Mouse (Mus musculus): ENCODE data around the gene Tle6. TPM values are rescaled to one million over a fixed set of nuclear protein-coding genes. Genes with fewer than 3 reads are reported as not detected.

Gene Tle6
- total RNA-seq, 2 experiments from 2014 or later, result 5.2 to 6.6 TPM

DNA sequence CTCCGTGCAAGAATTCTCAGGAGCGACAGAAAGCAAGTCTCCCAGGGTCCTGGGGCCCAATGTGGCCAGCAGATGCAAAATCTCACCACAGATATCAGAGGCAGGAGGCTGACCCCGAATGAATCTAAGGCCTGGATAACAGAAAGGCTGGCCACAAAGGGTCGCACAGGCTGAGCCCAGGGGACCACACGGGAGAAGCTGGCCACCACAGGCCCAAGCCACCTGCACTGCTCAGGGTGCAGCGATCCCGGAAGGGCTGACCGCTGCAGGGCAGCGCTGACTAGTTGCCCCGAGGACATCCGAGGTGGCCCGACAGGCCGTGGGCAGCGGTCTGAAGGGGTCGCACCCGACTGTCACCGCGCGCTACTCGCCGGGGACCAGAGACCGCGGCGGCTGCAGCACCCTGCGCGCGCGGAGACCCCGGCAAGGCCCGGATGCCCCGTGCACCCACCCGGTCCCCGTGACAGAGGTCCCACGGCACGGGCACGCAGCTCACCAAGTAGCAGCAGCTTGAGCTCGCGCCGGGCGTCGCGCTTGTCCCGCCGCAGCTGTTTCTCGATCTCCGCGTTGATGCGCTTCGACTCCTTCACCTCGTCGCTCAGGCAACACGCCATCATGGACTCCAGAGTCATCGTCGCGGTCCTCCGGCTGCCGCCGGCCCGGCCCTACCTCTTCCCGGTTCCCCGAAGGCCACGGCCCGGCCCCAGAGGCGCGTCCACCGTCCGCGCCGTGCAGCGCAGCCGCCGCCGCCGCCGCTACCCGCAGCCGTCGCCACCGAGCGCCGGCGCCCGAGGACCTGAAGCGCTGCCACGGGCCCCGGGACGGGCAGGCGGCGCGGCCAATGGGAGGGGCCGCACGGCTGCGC is 56.3 kb downstream of the Tle6 start:
- peak in 1 of 2 experiments; percentile 42 for DNase-seq (ENCODE audit: low spot score in 2 of 2)

DNA sequence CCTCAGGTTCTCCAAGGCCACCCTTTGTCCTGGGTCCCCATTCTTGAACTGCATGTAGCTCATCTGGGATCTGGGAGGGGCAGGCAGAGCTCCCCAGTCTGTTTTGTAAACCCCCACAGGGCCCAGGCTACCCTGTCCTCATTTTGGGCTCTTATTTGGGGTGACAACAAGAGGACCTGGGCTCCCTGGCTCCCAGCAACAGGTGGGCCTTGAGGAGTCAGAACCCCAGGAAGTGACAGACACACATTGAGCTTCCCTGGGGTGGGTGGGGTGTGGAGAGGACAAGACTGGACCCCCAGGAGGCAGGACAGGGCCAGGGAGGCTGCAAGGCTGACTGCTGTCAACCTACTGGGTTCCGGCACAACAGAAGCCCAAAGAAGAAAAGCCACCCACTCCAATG is 57.2 kb downstream of the Tle6 start:
- no peak for DNase-seq (ENCODE audit: low spot score in 2 of 2)

DNA sequence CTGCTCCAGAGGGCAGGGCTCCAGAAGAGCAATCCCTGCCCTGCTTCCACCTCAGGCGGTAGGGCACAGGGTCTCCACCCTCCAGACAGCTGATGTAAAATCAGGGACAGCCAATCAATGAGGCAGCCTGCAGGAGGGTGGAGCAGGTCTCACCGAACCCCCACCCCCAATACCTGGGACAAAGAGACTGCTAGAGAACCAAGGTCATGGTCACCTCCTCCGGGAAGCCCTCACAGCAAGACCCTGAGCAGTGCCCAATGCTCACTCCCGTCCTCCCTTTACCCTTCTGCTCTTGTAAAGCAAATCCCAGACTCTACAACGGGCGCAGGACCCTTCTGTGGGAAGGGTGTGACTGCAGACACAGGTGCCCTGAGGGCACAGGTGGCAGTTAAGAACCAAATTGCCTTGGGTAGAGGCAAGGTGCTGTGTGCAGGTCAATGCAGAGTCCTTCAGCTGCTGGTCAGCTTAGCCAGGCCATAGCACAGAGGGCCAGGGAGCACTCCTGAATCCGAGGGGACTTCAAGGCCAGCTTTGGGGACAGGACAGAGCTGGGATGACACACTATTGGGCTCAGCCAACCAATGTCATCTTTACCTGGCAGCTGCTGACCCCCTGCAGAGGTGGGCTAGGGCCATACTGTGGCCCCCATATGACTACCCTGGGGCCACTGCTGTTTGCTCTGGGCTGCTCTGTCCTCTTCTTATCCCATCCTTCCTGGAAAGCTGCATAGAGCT is 58.0 kb downstream of the Tle6 start:
- DNase-seq (ENCODE audit: low spot score in 2 of 2), result no peak

DNA sequence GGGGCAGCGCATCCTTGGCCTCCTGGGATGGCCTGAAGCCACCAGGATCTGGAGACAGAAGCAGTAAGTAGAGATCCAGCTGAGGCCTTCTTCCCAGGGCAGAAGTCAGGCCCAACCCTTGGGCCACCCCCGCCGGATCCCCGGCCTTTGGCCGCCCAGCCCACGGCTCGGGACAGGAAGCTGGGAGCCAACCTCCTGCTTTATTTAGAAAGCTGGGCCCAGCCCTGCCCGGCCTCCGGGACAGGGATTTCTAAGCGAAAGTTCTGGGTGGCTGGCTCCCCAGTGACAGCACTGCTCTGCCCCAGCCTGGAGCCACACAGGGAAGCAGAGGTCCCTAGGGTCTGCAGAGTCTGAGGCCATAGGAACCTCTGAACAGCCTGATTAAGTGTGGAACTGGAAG is 59.1 kb downstream of the Tle6 start:
- peak in 1 of 2 experiments; percentile 44 for DNase-seq (ENCODE audit: low spot score in 2 of 2)

DNA sequence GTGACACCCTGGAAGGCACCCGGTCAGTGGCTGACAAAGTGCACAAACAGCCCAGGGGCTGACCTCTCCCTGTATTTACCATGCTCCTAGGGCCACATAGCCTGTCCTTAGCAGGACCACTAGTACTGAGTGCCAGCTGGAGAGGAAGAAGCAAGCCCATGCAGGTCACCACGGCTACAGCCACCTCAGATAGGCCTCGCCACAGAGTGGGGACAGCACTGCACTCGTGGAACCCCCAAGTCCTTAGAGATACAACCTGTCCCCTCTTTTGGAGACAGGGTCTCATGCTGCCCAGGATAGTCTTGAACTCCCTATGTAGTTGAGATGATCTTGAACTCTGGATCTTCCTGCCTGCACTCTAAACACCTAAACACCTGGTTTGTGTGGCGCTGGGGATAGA is 59.5 kb downstream of the Tle6 start:
- DNase-seq (ENCODE audit: low spot score in 2 of 2), result no peak

Other genes starting within 250 kb of the Tle6 start
- gene Mfsd12, start 243.6 kb downstream of the Tle6 start, total RNA-seq (2021), result 1 to 10 TPM; 8.6 to 9.9 TPM
- gene 4930404N11Rik, start 235.3 kb downstream of the Tle6 start, total RNA-seq (2021), result 1 to 10 TPM; 1.7 to 1.8 TPM
- gene Fzr1, start 222.6 kb downstream of the Tle6 start, total RNA-seq (2021), result 10 to 100 TPM; 32.2 to 33.5 TPM
- 10 to 100 TPM; 48.1 to 48.5 TPM for gene Dohh, start 216.6 kb downstream of the Tle6 start, total RNA-seq (2021)
- gene Gm48551, start 216.6 kb downstream of the Tle6 start, total RNA-seq (2021), result 1 to 10 TPM in 1 of 2 experiments, under 1 TPM in 1; 0.70 to 1.5 TPM
- gene Gm48552, start 212.1 kb downstream of the Tle6 start, total RNA-seq (2021), result 1 to 10 TPM; 1.3 to 2.0 TPM
- under 1 TPM; 0.91 to 0.98 TPM for gene Smim24, start 208.0 kb downstream of the Tle6 start, total RNA-seq (2021)
- 100 to 1,000 TPM; 274 to 335 TPM for gene Nfic, start 145.4 kb downstream of the Tle6 start, total RNA-seq (2021)
- under 1 TPM; 0.47 to 0.52 TPM for gene Celf5, start 118.4 kb downstream of the Tle6 start, total RNA-seq (2021)
- 10 to 100 TPM; 59.3 to 61.3 TPM for gene Ncln, start 104.7 kb downstream of the Tle6 start, total RNA-seq (2021)
- gene S1pr4, start 100.9 kb downstream of the Tle6 start, total RNA-seq (2021), result under 1 TPM; 0.37 to 0.54 TPM
- gene Gna15, start 76.8 kb downstream of the Tle6 start, total RNA-seq (2021), result 1 to 10 TPM; 1.1 to 1.8 TPM
- gene Gna11, start 55.9 kb downstream of the Tle6 start, total RNA-seq (2021), result 10 to 100 TPM; 56.8 to 59.5 TPM
- 100 to 1,000 TPM; 537 to 620 TPM for gene Aes, start 41.6 kb downstream of the Tle6 start, total RNA-seq (2021)
- gene Tle2, start 26.5 kb downstream of the Tle6 start, total RNA-seq (2021), result 10 to 100 TPM in 1 of 2 experiments, 1 to 10 TPM in 1; 7.8 to 10.5 TPM
- 1 to 10 TPM; 1.2 to 1.7 TPM for gene BC025920, start 5.2 kb upstream of the Tle6 start, total RNA-seq (2021)
- 10 to 100 TPM; 13.6 to 18.2 TPM for gene Sirt6, start 26.7 kb upstream of the Tle6 start, total RNA-seq (2021)
- 10 to 100 TPM; 16.0 to 17.7 TPM for gene Ankrd24, start 27.5 kb upstream of the Tle6 start, total RNA-seq (2021)
- gene Gm10778, start 48.0 kb upstream of the Tle6 start, total RNA-seq (2021), result 1 to 10 TPM; 2.6 to 3.1 TPM
- 1 to 10 TPM; 4.7 to 4.9 TPM for gene Zfp433, start 103.8 kb upstream of the Tle6 start, total RNA-seq (2021)
- 1 to 10 TPM; 3.6 to 4.9 TPM for gene Gm3055, start 170.1 kb upstream of the Tle6 start, total RNA-seq (2021)
- 1 to 10 TPM; 1.5 to 2.0 TPM for gene Gm4767, start 211.1 kb upstream of the Tle6 start, total RNA-seq (2021)